Mouse (Mus musculus) embryo, embryonic 10.5 days (tissue): ENCODE measurements around the gene Hs3st5.
"Not testable (repeated sequence)": the region's sequence is repeated elsewhere in the genome, so short reads cannot be mapped to it uniquely, and the experiment has no call there.

ENCODE experiments used
- DNase-seq: peaks from one replicate; pipeline ENCODE4 v3.0.0-alpha.2; 2015; ENCODE audit warnings: low spot score

The Hs3st5 gene

DNA sequence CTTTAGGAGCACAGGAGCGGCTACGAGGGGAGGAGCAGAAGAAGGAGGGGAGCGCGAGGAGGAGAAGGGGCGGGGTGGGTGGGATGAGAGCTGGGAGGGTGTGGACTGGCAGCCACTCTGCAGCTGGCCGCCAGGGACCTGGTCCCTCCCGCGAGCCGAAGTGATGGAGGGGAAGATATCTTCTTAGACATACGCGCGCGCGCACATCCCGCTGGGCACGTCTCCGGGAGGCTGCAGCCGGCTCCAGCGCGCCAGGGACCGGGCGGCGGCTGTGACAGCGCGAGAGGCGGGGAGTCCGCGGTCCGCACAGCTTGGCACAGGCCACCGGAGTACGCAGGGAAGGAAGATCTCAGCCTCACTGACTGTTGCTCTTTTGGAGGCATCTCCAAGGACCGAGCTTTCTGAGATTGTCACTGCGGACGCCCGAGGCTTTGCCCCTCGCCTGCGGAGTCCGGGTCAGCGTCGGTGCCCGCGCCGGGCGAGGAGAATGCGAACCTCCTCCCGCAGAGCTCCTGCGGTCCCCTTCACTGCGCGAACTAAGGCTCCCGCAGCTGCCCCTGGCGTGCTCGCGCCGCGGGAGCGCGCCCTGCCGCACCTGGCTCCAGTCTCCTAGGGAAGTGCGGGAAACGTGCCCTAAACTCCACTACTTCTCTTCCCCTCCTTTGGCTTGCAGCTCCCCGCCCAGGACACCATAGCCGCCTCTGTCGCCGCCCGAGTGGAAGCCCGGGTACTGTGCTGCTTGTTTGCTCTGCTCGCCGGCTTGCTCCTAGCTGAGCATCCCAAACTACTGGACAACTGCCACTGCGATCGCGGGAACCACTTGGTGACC lies at the start of gene Hs3st5:
Gene Hs3st5, plus strand, starts transcription at position 88 of the 829 bp plus-strand sequence.
- peak; percentile 74 for DNase-seq

DNA sequence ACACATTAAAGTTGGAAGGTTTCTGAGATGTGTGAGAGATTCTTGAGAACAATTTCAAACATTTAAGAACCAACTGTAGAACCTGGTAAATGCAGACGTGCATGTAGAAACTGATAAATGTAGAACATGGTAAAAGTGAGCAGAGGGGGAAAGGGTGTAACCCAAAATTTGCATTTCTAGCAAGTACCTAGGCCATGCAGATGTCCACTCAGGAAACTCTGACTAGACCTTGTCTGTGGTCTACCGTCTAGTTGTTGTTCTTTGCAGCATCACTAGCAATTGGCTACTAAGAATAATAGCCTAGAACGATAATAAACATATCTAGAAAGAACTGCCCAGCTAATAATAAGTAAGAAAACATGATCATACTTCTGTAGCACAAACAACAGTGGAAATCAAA lies 38.0 kb upstream of the Hs3st5 start:
- DNase-seq: no peak

DNA sequence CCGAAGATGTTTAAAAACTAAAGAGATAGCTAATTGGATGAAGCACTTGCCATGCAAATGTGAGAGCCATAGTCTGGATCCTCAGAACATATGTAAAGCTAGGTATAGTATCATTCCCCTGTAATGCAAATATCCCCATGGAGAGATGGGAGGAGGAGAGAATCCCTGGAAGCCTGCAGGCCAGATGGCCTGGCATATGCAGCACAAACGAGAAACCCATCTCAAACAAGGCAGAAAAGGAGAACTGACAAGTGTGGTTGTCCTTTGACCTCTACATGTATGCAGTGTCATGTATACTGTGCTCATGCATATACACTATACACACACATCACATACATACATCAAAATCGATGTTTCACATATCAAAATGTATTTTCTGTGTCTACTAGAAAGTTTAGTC lies 35.5 kb upstream of the Hs3st5 start:
- no peak for DNase-seq

DNA sequence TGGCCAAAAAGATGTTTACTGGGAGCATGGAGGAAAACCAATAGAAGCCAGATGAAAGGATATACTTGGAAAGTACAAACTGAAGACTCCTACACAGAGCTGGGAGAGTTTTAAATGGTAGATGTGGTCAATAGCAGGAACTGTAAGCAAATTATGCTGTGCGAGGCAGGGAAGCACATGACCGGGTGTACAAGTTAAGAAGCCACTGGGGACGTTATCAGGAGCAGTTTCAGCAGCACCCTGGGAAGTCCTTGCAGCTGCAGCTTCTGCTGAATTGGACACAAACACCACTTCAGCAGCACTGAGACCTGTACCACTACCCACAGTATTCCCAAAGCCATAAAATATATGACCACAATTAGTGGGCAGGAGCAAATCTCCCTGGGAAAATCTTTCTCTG lies 31.8 kb upstream of the Hs3st5 start:
- DNase-seq: no peak

DNA sequence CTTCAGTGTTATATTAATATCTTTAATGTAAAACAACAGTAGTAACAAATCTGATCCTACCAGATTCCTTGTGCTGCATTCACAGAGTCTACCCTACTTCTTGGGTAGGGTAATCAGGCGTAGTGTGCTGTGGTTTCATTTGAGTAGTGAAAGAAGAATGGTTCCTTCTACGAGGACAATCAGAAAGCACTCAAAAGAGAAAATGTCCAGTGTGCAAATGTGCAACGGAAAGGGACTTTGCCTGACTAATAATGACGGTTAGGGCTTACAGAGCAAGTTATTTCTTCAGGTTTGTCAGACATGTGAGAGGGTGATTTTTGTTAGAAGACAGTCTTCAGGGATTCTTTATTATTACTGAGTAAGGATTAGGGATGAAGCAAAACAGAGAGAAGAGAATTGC lies 29.1 kb upstream of the Hs3st5 start:
- no peak for DNase-seq

DNA sequence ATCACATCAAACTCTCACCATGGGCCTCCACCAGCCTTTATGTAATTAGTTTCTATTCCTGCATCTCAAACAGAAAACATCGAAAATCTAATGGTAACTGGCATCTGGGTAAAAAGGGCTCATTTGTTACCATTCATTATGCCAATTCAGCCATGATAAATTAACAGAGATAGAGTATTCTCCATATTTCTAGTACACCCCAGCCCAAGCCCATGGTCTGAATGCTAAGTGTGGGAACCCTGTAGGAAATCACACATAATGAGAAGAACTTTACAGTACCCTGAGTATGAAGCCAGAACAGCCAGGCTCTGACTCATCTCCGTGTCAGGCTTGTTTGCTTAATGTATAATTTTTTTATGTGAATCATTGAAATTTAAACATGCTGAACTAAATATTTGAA lies 23.3 kb upstream of the Hs3st5 start:
- no peak for DNase-seq

DNA sequence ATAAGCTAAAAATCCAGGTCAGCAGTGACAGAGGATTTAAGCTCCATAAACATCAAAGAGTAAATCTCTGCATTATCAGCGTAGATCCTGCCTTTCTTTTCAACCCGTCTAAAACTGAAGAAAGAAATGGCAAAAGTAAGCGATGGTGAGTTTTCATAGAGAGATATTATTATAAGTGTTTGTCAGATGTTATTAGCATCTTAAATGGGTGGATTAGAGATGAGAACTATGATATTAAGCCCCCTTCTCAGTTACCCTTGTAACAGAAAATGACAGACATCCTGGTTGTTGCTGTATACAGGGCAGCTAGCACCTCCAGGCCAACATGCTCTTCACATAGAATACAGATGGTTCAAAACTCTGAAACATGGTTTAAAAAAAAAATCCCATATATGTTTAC lies 22.6 kb upstream of the Hs3st5 start:
- DNase-seq: no peak

DNA sequence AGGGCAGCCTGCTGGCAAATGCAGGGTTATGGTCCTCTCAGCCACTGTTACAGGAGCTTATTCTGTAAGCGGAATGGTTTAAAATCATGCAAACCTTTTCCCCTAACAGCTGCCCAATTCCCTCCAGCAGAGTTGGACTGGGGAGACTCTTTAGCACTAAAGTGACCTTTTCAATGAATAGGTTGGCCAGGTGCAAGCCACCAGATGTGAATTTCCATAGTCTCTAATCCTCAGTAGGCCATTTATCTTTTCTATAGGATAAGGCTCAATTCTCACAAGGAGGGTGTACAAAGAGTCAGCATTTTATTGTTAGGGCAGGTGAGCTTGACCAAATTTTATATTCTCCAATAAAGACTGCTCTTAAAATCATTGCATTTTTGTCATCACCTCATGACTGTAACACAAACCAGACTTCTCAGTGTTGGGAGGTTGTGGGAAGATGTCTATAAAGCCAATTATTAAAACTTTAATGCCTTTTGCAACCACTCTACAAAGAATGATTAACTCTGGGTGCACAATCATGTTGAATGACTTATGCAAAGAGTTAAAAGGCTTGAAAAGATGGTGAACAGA lies 21.8 kb upstream of the Hs3st5 start:
- peak; percentile 11 for DNase-seq

DNA sequence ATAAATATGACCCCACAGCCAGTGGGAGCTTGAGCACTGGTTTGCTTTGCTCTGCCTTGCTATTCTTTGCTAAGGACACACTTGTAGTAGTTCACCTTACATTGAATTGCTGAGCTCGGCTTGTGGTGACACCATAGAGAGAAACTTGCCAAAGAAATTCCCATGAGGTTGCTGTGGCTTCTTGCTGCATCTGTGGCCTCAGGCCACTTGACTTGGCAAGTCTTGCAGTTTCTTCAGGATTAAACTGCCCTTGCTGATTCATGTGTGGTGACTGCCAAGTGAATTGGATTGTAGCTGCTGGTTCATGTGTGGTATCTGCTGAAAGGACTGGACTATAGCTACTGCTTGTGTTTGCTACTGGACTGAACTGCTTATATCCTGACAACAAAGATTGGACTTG lies 13.0 kb upstream of the Hs3st5 start:
- DNase-seq: no peak

DNA sequence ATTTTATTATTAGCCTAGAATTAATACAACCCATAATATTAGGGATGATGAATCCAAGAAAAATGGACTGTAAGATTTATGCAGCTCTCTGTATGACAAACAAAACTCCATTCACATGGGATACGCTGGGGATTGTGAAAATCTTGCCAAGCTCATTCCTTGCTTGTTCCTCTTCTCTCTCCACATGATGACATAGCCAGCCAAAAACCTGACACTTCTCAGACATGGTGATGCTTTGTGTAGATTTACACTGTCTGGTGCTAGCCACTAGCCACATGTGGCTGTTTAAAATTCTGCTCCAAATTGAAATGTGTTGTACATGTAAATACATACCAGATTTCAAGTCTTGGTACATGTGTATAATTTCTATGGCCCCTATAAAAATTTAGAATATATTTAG lies 6.9 kb upstream of the Hs3st5 start:
- no peak for DNase-seq

DNA sequence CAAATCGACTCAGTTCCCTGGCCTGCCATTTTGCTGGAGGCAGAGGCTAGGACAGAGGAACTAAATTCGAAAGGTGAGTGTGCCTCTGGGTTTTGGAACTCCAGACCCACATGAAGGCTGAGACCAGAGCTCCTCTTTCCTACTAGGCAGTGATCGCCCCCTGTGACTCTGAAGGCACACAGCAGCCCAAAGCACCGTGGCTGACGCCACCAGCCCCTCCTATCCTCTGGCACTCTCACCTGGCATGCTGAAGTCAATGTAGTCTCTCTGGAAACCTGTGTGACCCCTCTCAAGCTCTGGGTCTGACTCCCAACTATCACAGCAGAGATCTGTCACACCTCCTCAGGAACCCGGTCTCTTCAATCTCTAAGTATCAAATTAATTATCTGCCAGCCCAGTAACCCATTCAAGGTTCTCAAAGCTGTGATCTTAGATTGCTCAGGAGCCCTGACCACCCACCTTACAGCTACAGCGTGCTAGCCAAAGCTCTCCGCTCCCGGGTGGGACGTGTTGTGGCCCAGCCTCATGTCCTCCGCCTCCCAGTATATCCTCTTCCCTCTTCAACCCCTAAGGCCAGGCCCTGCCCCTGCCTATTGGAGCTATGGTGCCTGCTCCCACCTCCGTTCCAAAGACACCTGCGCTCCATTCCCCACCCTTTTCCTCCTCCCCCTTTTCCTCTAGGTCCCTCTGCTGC lies 434 bp upstream of the Hs3st5 start:
- peak; percentile 26 for DNase-seq

DNA sequence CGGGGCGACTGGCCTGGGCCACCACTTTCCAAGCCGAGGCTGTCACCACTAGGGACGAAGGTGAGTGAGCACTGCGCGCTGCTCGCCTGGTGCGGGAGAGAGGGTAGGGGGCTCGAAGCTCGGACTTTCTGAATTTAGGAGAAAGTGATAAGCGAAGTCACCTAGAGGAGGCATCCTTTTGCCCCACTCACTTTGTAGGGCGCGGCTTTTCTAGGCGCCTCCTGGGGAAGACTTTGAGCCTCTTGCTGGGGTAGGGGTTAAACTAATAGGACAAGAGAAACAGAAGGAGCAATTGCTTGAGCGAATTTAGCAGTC lies 899 bp downstream of the Hs3st5 start:
- DNase-seq: no peak

DNA sequence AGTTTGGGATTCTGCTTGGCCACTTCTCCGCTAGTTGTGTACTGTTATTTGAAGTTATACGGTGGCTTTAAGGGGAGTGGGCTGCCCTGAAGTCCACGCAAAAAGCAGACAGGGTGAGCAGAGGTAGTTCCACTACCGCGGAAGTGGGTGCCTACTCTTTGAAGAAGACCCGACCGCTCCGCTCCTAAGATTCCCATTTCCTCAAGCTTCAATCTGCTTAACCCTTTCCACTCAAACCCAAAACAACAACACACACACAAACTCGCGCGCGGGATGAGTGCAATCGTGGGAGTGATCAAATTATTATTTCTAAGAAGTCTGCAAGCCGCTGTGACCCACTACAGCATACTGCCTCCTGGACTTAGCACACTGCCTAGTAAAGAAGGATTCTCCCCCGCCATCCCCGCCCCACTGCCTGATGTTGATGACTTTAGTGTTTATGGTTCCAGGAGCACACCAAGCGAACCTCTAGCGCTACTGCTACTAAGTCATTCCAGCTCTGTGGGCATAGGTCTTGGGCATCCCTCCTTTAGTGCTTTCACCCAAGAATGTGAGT lies 1.5 kb downstream of the Hs3st5 start:
- DNase-seq: peak; percentile 26

DNA sequence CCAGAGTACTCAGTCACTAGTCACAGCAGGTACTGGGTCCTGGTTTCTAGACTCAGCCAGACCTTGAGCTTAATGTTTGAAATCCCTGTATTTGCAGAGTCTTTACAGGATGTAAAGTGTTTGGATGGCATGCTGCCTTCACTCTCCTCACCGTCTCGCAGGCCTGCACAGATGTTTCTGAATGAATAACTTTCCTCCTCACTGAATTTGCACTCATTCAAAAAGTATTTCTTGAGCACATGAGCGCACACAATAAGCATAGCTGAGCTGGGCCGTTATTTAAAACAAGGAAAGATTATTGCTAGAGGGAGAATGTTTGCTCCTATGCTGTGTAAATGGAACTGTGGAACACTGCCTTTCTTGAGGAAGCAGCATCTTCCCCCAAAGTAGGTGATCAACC lies 2.9 kb downstream of the Hs3st5 start:
- DNase-seq: no peak

DNA sequence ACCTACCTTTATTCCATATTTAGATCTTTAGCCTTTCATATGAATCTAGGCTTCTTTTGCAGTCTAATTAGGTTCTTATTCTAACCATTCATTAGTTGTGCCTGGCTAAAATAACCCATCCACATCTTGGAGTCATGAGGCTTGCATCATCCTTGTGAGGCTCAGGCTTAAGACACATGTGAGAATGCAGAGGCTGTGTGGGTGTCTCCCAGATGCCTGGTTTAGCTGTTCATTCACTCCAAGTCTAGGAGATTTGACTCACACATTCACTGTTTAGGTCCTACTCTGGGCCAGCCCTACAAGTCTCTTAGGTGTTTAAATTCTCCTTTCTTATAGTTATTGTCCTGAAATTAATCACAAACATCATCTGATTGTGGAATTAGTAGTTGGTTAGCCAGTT lies 17.3 kb downstream of the Hs3st5 start:
- DNase-seq: no peak

DNA sequence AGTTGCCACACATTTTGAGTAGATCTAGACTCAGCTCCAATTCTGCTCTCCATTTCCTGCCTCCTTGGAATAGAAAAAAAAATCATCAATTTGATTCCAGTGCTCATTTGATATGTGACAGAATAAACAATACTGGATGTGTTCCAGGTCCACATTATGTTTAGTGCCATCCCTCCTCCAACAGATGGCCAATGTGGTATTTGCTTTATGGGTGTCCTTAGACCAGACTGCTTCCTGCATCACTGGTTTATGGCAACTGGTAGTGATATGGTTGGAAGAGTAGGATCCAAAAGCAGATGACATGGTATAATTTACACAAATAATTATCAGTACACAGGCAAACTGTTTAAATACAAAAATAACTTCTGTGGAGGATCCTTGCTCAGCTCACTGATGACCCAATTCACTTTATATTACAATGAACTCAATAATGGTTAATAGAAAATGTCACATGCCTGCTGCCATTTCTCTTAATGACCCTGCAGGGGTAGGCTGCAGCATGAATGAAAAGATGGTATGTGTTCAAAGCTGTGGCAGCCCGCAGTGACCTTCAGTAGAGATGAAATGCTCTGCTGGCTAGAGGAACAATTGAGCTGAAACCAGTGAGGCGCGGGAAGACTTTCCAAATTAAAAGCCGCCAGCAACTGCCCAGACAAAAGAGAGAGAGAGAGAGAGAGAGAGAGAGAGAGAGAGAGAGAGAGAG lies 27.2 kb downstream of the Hs3st5 start:
- peak; percentile 61 for DNase-seq

DNA sequence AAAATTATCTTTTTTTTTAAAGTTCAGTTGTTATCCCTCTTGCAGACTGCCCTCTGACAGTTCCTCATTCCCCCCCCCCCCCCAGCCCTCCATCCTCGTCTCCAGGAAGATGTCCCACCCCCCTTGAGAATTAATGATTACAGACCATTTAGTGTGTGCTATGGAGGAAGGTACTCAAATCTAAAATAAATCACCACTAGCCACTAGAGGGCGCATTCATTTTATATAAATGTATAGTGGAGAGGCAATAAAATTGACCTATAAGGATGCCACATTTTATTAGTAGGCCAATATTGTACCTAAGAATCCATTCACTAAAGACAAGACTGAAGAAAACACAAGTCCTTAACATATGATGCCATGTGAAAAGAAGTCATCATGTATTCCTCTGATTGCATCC lies 40.0 kb downstream of the Hs3st5 start:
- DNase-seq: peak; percentile 72

DNA sequence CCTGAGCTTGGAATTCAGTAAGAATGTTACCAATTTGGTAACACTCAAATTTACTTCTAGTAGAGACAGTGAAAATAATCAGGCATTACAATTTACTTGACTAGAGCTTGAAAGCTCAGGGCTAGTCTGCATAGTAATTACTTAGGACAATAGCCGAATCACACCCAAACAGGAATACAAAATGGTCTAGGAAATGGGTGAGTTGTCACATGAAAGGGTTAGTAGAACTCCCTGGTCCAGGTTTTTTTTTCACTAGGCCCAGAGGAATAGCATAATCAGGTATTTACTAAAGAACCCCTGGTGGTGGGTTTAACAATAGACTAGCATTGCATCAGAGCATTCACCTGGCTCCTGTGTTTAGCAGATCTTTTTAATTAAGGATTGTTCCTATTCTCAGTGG lies 41.1 kb downstream of the Hs3st5 start:
- DNase-seq: not testable (repeated sequence)

DNA sequence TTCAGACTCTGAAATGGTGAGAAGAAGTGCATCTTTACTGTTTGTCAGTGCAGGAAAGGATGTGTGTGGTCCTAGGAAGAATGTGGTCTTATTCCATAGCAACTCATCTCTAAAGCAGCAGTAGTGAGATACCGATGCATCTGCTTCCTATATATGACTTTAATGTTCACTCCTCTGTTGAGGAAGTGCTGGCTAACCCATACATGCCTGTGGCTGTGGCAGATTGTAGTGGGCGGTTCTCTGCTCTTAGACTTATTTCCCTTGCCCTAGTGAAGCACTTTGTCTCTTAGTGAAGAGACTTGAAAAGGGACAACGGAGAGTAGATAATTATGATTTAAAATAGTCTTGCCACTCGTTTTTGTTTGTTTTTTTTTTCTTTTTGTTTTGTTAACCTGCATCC lies 47.4 kb downstream of the Hs3st5 start:
- DNase-seq: no peak

DNA sequence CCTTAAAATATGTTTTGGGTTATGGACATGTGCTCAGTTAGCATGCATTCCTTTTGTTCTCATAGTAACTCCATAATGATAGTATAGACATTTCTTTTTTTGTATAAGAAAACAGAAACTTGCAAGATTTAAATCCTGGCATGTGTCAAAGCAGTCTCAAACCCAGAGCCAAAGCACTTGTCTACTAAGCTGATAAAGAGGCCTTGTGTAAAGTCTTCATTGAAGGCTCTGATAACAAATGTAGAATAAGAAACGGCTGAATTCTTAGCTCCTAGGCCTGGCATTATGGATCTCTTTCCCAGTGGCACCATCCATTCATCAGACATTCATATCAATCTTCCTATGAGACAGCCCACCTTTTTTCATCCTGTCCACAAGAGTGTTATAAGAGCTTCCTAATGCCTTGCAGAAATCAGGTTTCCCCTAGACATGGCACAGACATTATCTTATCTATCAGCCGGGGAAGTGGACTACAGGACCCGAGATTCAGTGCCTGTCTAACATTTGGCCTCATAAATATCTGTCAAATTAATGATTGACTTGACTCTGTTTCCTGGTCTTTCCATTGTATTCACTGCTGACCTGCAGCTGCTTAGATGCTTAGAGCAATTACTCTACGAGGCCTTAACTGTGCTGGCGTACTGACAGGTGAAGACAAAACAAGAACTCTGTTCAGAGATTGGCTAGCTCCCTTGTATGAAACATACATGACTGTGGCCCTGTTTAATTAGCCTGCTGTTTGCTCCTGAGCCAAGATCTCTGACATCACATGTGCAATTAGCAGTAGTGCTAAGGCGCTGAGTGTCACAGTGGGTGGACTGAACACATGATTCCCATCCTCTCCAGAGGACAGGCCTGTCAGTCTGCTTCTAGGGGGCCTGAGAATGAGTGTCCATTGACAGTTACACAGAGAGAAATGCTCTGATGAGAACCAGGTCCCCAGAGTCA lies 48.6 kb downstream of the Hs3st5 start:
- no peak for DNase-seq

DNA sequence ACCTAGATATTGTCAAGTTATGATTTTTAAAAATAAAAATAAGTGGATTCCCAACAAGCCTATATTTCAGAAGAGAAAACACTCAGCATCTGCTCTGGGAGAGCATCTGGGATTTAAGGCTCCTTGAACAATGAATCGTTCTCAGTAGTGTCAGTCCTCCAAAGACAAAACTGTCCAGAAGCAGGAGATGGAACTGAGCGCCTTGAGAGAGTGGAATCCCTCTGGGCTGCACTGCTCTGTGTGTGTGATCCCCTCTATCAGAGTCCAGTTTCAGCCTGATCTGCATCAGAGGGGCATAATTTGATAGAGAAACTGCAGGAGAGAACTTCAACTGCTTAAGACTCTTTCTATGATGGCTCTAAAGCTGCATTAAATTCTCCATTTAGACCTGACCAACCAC lies 49.5 kb downstream of the Hs3st5 start:
- no peak for DNase-seq
